Mouse (Mus musculus) gastrocnemius, postnatal 14 days (tissue): ENCODE data around the gene Acap1. TPM values are rescaled to one million over a fixed set of nuclear protein-coding genes. Genes with fewer than 3 reads are reported as not detected.
"Not testable (repeated sequence)": the region's sequence is repeated elsewhere in the genome, so short reads cannot be mapped to it uniquely, and the experiment has no call there.

Experiments used
- DNase-seq: peaks from one replicate; pipeline ENCODE4 v3.0.0; 2021; ENCODE audit warnings: mixed read lengths
- intact Hi-C: fragments of 180-260 bp; cut with DNase I; formaldehyde crosslinking; loops from one replicate; pipeline ENCODE4 v1.15.1; 2025; ENCODE audit warnings: low total_unique reads
- total RNA-seq, 2 experiments: library from RNA; stranded (reverse); gene quantifications; 2 replicates each; pipeline ENCODE4 v1.2.3; 2021

Gene Acap1
- total RNA-seq, 2 experiments from 2014 or later, result 0.33 to 0.55 TPM

DNA sequence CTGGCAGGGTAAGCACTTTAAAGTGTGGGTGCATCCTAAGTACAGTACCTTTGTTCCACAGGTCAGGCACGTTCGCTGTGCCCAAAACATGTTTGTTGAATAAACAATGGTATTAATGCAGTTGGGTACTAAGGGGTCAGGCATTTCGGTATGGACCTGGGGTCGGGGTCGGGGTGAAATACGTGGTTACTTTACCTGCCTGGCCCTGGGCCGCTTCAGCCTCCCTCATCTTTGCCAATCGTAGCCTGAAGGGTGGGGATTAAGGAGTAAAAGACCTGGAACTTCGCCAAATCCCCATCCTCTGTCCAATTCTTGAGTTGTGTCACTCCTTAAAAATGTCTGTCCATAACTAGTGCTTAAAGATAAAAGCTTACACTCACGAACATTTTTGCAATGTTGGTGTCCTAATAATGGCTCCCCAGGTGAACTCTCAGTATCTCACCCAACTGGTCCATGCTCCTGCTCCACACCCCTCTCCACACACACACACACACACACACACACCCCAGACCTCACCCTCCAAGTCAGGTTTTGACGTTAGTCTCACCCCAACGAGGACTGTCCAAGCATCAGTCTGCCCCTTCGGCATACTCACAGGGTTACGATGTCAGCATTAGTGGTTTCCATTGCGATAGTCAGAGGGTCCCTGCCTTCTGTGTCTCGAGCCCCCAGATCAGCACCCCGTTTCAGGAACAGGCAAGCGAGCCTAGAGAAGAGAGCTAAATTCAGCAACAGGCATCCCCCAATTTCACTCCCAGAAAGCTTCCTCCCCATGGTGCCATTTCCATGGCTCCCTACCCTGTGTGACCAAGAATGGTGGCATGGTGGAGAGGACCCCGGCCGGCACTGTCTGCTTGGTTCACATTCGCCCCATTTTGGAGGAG lies 13.3 kb downstream of the Acap1 start:
- intact Hi-C loops, result no loop called here
- no peak for DNase-seq

DNA sequence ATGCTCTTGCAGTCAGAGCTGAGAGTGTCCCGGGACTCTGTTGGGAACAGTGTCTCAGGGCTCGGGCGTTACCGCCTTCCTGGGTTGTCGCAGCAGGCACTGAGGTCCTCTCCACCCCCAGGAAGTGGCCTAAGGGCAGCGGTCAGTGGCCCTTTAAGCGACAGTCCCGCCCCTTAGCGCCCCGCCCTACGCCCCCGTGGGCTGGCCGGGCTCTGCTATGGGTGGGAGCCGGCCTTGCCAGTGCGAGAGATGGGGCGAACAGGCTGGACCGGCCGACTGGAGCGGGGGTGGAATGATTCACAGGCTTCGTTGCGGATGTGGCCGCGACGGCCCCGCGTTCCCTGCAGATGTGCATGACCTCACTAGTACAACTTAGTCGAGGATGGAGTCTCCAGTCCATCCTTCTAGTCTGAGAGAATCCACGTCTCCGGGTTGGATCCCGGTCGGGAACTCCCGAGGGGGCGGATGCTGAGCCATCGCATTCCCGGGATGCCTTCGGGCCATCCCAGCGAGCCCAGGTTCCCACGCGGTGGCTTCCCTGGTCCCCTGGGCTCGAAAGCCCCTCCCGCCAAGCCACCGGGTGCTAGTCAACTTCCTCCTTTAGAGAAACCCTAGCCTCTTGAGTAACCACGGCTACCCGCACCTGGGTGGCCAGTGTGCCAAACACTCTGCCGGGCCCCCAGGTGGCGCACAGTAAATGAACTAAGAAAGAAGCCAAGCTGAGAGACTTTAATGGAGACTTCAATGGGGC lies 14.3 kb downstream of the Acap1 start, which contains the start of gene Kctd11:
Gene Kctd11 (minus strand): TSS at position 554 of the 751 bp plus-strand sequence.
- intact Hi-C loops, result no loop called here
- peak; percentile 93 for DNase-seq

DNA sequence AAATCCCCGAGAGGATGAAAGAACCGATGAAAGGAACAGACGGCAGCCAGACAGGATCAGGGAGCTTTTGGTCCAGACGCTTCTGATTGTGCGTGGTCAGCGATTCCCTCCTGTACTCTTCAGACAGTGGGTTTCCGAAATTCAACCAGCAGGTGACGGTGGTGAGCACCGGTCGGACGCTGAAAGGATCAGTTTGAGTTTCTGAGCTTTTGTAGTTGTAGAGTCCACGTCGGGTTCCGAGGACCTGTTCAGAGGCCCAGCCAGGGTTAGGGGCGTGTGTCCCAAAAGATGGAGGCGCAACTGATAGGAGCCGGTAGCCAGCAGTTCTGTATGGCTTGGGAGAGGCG lies 14.9 kb downstream of the Acap1 start:
- DNase-seq, result peak; percentile 67
- intact Hi-C loops, result no loop called here

DNA sequence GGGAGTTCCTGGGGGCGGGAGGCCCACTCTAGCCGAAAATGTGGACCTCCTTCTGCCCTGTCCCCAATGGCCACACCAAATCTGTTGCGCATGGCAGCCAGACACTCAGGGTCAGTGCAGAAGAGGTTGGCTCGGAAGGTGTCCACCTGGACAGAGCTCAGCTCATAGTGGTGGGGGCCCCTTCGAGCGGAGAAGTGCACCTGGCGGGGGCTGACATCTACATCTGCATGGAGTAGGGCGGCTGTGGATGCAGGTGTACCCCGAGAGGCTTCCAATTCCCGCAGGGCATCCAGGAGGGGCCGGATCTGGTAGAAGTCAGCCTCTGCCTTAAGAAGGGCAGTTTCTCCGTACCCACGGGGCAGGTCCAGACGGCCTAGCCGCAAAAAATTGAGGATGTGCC lies 15.6 kb downstream of the Acap1 start:
- intact Hi-C loops, result loop anchor here (5.0 kb wide), 1 partner anchor 67 kb away; no protein-coding TSS in a partner anchor
- no peak for DNase-seq

GRCm38 (mm10) chr11:69878952-69879351 lies 16.4 kb downstream of the Acap1 start:
- intact Hi-C loops, result loop anchor here (5.0 kb wide), 1 partner anchor 67 kb away; no protein-coding TSS in a partner anchor
- no peak for DNase-seq

- intact Hi-C loops, result loop anchor here (5.0 kb wide), 1 partner anchor 66 kb away; no protein-coding TSS in a partner anchor
Observed at GRCm38 (mm10) chr11:69878399-69878798, 16.9 kb downstream of the Acap1 start.

DNA sequence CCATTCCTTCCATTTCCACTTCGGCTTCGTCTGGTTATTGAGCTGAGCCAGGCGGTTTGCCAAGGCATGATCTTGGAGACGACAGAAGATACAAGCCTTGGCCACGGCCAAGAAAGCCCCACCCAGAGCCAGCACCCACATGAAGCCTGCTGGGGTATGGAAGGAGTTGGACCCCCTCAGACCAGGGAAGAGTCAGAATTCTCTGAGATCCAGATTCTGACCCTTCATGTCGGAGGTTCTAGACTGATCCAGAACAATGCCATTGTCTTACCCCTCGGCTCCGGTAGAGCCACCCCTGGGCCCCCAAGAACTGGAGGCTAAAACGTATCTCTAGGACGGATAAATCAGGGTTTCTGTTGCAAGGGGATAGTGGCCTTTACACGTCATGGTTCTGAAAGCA lies 17.5 kb downstream of the Acap1 start, which contains the start of gene Tmem95:
Gene Tmem95 (minus strand): TSS at position 141 of the 400 bp plus-strand sequence.
- DNase-seq, result no peak
- intact Hi-C loops, result loop anchor here (5.0 kb wide), 1 partner anchor 66 kb away; no protein-coding TSS in a partner anchor

More at GRCm38 (mm10) chr11:69878399-69878798, 16.9 kb downstream of the Acap1 start:
- no peak for DNase-seq

GRCm38 (mm10) chr11:69876867-69877266 lies 18.5 kb downstream of the Acap1 start:
- DNase-seq, result peak; percentile 86
- intact Hi-C loops, result loop anchor here (5.0 kb wide), 1 partner anchor 65 kb away; no protein-coding TSS in a partner anchor

DNA sequence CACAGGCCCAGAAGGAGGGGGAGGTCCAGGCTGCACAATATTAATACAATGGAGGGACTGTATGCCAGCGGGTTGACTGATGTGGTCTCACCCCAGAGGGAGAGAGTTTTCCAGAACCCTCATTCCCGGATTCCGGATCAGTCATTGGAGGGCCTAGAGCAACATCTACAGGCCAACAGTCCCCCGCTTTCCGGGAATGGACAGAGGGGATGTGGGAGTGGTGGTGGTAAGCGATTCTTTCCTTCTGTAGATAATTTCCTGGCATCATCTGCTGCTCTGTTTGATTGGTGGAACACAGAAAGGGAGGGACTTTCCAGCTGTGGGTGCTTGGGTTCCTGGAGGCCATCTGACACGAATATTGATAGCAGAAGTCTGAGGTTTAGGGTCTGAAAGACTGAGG lies 19.2 kb downstream of the Acap1 start:
- intact Hi-C loops, result loop anchor here (5.0 kb wide), 1 partner anchor 64 kb away; no protein-coding TSS in a partner anchor
- no peak for DNase-seq

DNA sequence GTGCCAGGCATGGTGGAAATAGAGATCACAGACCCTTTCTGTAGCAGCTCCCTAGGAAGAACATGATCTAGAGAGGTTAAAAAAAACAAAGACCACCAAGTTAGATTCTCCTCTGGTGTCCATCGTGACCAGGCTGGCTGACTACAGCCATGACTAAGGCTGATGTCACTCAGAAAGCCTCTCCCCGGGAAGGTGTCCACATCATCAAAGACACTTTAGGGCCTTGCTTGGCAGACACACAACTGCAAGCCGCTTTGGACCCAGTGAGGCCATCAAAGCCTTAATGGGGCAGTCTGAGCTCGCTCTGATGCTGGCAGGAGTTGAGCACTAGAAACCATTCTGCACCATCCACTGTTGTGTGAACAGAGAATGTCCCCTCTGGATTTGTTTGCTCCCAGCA lies 22.9 kb downstream of the Acap1 start:
- intact Hi-C loops, result no loop called here
- no peak for DNase-seq

GRCm38 (mm10) chr11:69871822-69872221 lies 23.5 kb downstream of the Acap1 start:
- intact Hi-C loops, result no loop called here
- no peak for DNase-seq

DNA sequence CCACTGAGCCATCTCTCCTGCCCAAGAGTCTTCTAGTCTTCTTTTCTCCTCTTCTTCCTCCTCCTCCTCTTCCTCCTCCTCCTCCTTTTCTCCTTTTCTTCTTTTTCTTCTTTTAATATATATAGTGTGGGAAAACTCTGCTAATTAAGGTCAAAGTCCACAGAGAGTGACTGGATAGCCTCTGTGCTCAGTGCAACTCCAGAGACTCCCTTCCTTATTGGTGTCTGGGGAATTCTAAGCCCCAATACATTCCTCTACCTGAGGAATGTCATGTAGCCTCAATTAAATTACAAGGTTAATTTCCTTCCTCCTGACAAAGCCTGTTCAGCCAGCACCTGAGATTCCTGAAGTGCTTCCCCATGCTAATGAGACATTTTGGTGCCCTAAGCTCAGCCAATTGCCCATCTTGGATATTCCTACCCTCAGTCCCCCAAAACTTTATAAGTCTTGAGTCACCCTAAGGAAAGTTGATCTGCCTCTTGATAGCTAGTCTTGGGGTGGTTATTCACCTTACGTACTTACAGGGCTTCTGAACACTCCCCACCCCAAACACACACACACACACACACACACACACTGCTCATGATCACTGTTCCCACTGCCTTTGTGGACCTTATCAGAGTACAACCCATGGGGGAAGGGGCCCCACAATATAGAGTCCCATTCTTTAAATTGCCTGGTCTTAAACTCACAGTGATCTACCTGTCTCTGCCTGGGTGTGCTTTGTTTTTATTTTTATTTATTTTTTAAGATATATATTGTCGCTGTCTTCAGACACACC lies 24.9 kb downstream of the Acap1 start:
- intact Hi-C loops, result no loop called here

DNA sequence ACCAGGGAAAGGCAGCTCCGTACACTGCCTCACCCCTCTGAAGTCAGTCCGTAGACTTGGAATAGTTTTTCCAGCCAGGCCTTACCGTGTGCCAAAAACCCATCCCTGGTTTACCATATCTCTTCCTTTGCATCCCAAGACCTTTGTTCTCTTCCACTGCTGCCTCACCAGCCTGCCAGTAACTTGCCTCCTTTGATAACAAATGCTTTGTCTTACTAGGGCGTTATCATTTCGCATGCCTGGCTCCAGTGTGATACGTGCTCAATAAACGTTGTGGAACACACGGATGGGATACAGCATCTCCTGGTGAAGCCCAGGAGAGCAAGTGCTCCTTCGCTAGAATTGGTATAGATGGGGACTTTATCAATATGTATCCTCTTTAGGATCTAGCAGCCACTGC lies 28.0 kb downstream of the Acap1 start:
- intact Hi-C loops, result no loop called here
- no peak for DNase-seq

More for the DNA sequence above, 24.9 kb downstream of the Acap1 start:
- no peak for DNase-seq

DNA sequence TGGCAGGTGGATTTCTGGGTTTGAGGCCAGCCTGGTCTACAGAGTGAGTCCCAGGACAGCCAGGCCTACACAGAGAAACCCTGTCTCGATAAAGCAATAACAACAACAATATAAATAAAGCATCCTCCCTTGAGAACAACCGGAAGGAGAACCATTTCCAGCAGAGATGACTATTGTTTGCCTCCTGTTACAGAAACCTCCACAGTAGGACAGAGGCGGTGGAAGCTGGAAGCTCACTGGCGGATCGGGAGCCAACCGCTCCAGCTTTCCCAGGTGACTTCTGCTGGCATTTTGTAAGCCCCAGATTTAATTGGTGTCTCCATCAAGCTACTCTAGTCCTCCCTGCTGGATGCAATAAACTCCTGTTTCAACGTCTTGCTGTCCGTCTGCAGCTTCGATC lies 29.8 kb downstream of the Acap1 start:
- intact Hi-C loops, result no loop called here

GRCm38 (mm10) chr11:69864138-69864860 lies 31.0 kb downstream of the Acap1 start:
- no peak for DNase-seq
- intact Hi-C loops, result no loop called here

More for the DNA sequence above, 29.8 kb downstream of the Acap1 start:
- DNase-seq, result no peak

DNA sequence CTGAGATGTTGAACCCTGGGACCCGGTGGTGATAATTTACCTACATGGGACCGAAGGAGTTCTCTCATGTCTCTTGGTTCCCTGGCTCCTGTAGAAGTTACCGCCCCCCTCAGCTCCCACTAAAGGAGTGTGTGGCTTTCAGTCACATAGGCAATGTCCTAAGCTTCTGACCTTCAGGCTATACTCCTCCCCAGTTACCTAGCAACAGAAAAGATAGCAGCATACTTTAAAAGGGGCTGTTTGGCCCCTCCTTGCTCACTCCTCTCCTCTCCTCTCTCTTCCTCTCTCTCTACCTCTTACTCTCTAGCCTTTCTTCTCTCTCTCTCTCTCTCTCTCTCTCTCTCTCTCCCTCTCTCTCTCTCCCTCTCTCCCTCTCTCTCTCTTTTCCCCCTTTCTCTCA lies 31.6 kb downstream of the Acap1 start:
- intact Hi-C loops, DNase-seq: not testable (repeated sequence)

- intact Hi-C loops, result no loop called here
Observed at GRCm38 (mm10) chr11:69858113-69858998, 37.0 kb downstream of the Acap1 start, which contains the start of gene Tnk1. Gene Tnk1 (minus strand): TSS chr11:69858730.

DNA sequence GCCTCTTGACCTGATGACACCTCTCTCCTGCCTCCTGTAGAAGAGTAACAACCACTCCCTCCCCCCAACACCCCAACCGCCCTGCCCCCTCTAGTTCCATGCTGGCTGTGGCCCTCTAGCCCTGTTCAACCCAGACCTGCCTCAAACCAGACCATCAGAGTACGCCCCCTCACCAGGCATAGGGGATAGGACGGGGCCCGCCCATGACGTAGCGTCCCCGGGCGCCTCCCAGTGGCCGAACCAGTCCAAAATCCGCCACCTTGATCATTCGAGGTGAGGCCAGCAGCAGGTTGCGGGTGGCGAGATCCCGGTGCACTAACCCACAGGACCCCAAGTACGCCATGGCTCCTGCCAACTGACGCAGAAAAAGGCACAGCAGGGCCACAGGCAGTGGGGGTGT lies 40.0 kb downstream of the Acap1 start:
- no peak for DNase-seq
- intact Hi-C loops, result no loop called here

More at GRCm38 (mm10) chr11:69858113-69858998, 37.0 kb downstream of the Acap1 start, which contains the start of gene Tnk1:
- DNase-seq, result no peak
